Mouse (Mus musculus) CD8-positive naive resting alpha-beta T cell, adult 2 months (primary cell): Measurements from ENCODE around the gene Gif.

Experiments
- DNase-seq, 2 experiments: peaks; one replicate each; pipeline ENCODE4 v3.0.0; 2022; ENCODE audit warnings: low read depth in 2 of 2, low spot score in 2 of 2

Gene Gif

DNA sequence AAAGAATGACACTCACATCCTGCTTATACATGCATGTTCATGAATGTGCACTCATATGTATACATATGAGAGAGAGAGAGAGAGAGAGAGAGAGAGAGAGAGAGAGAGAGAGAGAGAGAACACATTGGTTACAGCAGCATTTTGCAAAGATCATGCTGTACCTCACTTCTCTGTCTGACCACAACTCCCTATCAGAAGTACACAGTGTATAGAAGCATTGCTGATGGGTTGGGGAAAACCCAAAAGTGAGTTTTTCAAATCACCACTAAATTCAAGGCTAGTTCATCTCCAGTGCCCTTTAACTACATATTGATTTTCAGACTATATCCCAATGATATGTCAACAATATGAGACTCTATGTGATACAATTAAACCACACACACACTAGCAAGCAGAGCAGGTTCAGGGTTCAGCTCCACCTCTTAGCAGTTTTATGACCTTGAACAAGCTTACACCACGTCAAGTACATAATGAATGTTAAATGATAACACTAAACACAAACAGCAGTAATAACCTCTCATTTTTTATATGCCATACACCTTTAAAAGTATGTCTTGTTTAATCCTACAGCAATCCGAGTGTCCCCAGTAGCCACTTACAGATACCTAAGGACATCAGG, 46.5 kb downstream of the Gif start:
- DNase-seq = no peak

DNA sequence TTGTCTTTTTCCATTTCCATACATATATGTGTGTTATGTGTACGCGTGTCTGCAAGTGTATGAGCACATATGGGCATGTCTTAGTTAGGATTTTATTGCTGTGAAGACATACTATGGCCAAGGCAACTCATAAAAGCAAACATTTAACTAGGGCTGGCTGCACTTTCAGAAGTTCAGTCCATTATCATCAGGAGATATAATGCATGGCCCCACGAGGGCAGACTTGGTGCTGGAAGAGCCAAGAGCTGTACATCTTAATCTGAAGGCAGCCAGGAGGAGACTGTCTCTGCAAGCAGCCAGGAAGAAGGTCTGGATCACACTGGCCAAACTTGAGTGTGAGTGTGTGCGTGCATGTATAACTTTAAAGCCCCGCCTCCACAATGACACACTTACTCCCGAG, 47.1 kb downstream of the Gif start:
- DNase-seq = no peak

- DNase-seq = no peak
Measured at GRCm38 (mm10) chr19:11800531-11801315, 53.4 kb downstream of the Gif start.

DNA sequence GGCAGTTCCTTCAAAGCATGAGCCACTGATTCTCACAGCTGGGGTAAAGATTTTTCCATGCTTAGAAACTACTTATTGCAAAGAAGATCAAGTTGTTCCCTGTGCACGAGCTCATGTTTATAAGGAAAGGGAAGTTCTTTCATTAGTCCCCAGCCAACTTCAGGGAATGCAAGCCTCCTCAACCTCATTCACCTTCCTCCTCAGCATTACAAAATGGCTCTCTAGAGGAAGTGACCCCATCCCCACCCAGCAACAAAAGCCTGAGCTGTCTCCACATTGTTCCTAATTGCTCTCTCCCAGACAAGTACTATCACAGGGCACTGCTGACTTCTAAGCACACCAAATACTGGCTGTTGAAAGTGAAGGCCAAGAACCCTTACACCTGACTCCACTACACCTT, 57.1 kb downstream of the Gif start:
- DNase-seq = no peak

DNA sequence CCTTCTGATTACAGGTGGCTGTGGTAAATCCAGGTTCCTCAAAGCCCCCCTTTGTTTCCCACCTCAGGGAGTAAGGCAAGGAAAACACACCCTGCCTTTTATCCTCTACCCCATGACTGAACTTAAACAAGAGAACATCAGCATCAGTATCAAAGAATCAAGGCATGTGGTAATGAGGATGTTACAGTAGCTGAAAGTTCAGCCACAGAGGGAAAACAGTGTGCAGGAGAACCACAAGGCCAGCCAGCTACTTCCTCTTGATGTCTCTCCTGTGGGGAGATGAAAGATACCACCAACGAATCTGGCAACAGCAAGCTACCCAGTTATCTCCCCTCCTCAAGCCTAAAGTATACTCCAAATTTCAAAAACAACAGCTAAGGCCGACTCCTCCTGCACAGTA, 59.9 kb downstream of the Gif start:
- DNase-seq = peak; percentile 32 to 47

DNA sequence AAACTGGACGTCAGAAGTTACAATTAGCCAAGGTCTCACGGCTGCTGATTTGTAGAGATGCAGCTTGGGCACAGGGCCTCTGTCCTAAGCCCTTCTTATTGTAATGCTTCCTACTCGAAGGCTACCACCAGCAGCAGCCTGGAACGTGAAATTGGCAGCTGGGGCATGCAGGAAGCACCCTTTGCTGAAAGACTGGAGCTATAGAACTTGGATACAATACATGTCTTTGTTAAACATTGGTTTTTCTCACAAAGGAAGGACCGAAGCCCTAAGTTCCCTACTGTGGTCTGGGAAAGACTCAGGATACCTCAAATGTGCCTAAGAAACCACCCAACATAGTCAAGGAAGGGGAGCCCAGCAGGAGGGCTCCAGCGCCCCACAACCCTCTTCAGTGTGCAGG, 60.5 kb downstream of the Gif start:
- DNase-seq = no peak

- DNase-seq = no peak
Measured at GRCm38 (mm10) chr19:11808452-11808851, 61.1 kb downstream of the Gif start.

GRCm38 (mm10) chr19:11810003-11810758, 62.8 kb downstream of the Gif start:
- no peak for DNase-seq

DNA sequence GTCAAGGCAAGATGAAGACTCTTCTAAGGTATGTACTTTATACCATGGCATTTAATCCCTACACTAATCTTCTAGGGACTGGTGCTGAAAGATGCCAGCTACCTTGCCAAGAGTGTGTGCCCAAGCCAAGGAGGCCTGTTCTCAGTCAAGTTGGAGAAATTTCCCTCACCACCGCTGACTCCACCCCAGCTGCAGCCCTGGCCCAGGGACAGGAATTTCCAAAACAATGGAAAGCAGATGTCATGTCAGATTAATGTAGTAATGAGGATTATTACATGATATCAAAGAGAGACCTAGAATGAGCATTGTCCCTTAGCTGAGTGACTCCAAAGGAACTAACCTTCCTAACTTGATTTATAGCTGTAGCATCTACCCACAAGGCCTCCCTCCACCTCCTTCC, 63.5 kb downstream of the Gif start:
- no peak for DNase-seq

DNA sequence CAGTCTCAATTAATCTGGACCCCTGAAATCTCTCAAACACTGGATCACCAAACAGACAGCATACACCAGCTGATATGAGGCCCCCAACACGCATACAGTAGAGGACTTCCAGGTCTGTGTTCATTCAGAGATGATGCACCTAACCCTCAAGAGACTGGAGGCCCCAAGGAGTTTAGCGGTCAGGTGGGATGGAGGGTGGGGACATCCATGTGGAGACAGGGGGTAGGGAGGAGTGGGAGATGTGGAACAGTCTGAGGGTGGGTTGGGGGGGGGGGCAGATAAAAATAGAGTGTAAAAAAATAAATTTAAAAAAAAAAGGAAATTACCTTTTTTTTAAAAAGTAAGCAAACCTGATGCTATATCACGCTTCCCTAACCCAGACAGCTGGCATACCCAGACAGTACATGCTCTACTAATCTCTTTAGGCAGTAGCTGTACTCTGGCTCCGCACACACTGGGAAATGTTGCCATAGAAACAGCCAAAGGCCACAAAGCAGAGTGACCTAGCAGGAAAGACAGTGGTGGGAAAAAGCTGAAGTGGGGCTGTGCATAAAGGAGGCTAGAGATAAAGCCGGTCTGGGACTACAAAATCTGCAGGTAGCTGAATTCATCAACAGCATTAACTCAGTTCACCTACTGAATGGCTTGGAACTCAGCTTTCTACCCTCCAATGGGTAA, 64.5 kb downstream of the Gif start:
- DNase-seq = no peak
